Mouse (Mus musculus) kidney, postnatal 14 days (tissue): Measurements from ENCODE around the gene Fndc3a.

ENCODE experiments used
- DNase-seq: peaks from one replicate; pipeline ENCODE4 v3.0.0; 2022; ENCODE audit warnings: mixed read lengths

Gene Fndc3a

GRCm38 (mm10) chr14:72670987-72671386 lies 38.8 kb downstream of the Fndc3a start:
- no peak for DNase-seq

DNA sequence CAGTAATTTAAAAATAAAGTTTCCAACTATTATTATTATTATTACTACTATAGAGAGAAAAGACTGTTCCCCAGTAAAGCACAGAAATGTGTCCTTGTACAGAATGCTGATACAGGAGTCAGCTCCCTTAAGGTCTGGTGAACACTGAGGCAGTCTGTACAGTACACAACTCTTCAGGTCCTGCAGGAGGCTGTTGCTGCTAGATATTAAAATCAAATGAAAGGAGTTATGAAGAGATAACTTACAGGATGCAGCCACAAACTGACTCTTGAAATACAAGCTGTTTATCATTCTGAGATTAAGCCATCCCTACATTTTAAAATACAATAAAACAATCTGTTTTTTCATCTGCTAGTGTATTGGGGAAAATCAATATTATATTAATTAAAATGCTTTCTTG lies 60.5 kb downstream of the Fndc3a start:
- no peak for DNase-seq

GRCm38 (mm10) chr14:72645512-72645911 lies 64.3 kb downstream of the Fndc3a start:
- DNase-seq, result no peak

DNA sequence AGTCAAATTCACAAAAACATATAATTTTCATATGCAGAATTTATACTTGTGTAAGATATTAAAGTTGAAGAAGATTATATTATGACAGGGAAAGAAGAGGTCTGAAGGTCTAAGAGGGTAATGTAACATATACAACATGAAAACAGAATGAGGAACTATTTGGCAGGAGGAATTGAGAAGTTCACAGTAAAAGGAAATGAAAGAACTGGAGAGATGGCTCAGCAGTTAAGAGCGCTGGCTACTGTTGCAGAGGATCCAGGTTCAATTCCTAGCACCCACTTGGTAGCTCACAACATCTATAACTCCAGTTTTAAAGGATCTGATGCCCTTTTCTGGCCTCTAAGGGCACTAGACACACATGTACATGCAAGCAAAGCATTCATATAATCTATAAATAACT lies 65.2 kb downstream of the Fndc3a start:
- no peak for DNase-seq

GRCm38 (mm10) chr14:72638507-72638906 lies 71.3 kb downstream of the Fndc3a start:
- no peak for DNase-seq

GRCm38 (mm10) chr14:72633571-72633970 lies 76.2 kb downstream of the Fndc3a start:
- DNase-seq, result no peak

DNA sequence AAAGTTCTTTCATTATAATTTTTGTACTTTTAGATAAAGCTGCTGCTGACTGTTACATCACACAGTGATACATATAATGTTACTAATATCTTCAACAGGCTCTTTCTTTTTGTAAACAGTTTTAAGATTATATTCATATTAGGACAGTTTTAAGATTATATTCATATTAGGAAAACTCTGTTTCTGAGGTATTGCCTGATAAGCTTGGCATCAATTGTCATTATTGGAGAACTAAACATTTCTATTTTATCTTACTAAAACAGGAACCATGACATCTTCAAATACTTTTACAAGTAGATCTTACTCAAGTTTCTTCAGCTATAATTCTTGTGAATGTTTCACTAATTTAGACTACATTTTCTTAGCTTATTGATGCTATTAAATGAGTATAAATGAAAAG lies 84.4 kb downstream of the Fndc3a start:
- no peak for DNase-seq

DNA sequence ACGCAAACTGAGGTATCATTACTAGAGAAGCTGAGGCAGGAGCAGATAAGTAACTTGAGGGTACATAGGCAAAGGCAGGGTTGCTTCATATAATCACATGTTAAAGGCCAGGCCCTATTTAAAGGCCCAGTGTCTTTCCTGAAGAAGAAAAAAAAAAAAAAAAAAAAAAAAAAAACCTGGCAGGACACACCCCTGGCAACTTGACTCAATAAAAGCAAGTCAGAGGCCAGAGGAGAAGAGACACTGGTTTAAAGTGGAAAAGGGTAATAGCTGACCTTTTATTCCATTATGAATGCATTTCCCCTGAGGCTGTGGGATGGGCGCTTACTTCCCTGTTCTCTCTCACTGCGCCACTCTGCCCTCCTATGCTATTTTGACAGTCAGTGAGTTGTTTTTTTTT lies 105.7 kb downstream of the Fndc3a start:
- no peak for DNase-seq

DNA sequence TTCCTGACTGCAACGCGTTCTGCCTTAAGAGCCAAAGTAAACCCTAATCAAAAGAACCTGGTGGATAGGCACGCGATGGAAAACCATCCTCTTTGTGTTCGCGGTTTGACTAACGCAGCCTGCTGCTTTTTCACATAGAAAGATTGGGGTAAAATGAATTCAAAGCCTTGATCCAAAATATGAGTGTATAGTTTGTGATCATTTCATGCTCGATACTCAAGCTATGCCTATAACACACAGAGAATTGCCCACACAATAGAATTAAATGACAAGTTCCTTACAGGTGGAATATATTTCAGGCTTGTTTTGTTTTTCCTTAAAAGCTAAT lies 106.6 kb downstream of the Fndc3a start:
- DNase-seq, result no peak

GRCm38 (mm10) chr14:72602521-72603193 lies 107.1 kb downstream of the Fndc3a start:
- peak; percentile 94 for DNase-seq

- no peak for DNase-seq
Observed at GRCm38 (mm10) chr14:72601381-72602305, 108.2 kb downstream of the Fndc3a start.

GRCm38 (mm10) chr14:72600375-72600774 lies 109.4 kb downstream of the Fndc3a start:
- no peak for DNase-seq

GRCm38 (mm10) chr14:72598976-72599740 lies 110.6 kb downstream of the Fndc3a start:
- no peak for DNase-seq

- DNase-seq, result peak; percentile 32
Observed at GRCm38 (mm10) chr14:72594191-72594590, 115.6 kb downstream of the Fndc3a start.

DNA sequence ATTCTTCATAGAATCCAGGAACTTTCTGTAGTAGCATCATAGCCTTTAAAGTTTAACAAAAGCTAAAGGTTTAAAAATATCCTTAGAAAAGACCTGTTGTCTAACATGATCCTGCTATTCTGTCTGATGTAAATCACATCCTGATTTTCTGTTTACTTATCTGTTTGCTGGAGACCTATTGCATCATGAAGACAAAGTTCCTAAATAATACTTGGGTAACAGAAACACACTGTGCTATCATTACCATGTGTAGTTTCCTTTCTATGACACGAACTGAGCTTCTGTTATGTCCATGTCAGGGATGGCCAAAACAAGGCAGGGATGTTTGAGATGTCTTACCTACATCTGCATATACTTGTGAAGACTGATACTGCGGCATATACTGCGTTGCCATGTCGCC lies 120.4 kb downstream of the Fndc3a start:
- no peak for DNase-seq

DNA sequence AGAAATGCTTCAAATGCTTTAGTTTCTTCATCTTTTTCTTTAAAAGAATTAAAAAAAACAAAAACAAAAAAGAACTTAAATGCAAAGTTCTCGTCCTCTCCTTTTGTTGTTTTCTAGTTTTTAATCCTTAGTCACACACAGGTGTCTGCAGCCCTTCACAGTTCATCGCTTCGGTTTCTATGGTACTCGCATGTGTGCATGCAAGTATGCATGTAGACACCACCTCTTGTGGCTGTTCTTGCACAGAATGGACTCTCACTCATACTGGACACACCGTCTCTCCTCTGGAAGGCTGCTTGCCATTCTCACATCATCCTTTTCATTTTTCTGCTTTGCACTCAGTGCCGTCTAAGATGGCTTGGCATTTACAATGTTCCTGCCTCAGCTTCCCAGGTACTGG lies 126.8 kb downstream of the Fndc3a start:
- no peak for DNase-seq

GRCm38 (mm10) chr14:72580991-72581390 lies 128.8 kb downstream of the Fndc3a start:
- DNase-seq, result no peak

DNA sequence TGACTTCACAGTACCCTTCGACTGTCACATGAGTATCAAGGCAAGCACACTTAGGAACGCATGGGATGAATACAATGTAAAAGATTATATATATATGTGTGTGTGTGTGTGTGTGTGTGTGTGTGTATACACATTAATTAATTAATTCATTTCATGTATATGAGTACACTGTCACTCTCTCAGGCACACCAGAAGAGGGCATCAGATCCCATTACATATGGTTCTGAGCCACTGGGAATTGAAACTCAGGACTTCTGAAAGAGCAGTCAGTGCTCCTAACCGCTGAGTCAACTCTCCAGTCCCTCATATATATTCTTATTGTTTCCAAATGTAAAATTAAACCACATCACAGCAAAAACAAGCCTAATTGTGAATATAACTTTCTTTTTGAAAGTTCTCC lies 133.5 kb downstream of the Fndc3a start:
- DNase-seq, result no peak

GRCm38 (mm10) chr14:72563941-72564340 lies 145.9 kb downstream of the Fndc3a start:
- no peak for DNase-seq

- DNase-seq, result no peak
Observed at GRCm38 (mm10) chr14:72558795-72559194, 151.0 kb downstream of the Fndc3a start.

- no peak for DNase-seq
Observed at GRCm38 (mm10) chr14:72555846-72556245, 154.0 kb downstream of the Fndc3a start.

GRCm38 (mm10) chr14:72536392-72537017 lies 173.3 kb downstream of the Fndc3a start:
- peak; percentile 53 for DNase-seq

- DNase-seq, result peak; percentile 76
Observed at GRCm38 (mm10) chr14:72533862-72534261, 175.9 kb downstream of the Fndc3a start.
